Mouse (Mus musculus): ENCODE results near the gene Klk1b11. TPM values are rescaled to one million over a fixed set of nuclear protein-coding genes. Genes with fewer than 3 reads are reported as not detected.

Gene Klk1b11
- polyA plus RNA-seq, 1 experiment = not detected

- TF ChIP-seq CTCF (IDR thresholded peaks at IDR 0.05; ENCODE audit: extremely low read depth, insufficient read depth, low read length) (no peak), POLR2A (IDR thresholded peaks at IDR 0.05; ENCODE audit: extremely low read depth, insufficient read depth, low read length) (no peak)
- H3K4me1 ChIP-seq (ENCODE audit: control insufficient read depth, insufficient read depth, low read length) = no peaks in the 10 kb centered on the region
- H3K27ac ChIP-seq (ENCODE audit: insufficient read depth, low read length) = no peak overlapping the region
- no peak overlapping the region for H3K4me3 ChIP-seq (ENCODE audit: insufficient read depth, low read length)
Observed at GRCm38 (mm10) chr7:44015071-44015470, 19.4 kb downstream of the Klk1b11 start.

Other genes starting within 250 kb of the Klk1b11 start
- not detected in 2 replicates for gene Klk12, start 227.0 kb upstream of the Klk1b11 start, polyA plus RNA-seq (2012; rRNA removed)
- not detected in 2 replicates for gene Klk11, start 221.3 kb upstream of the Klk1b11 start, polyA plus RNA-seq (2012; rRNA removed)
- 0.27 and 0.32 TPM in 2 replicates for gene Klk10, start 214.8 kb upstream of the Klk1b11 start, polyA plus RNA-seq (2012; rRNA removed)
- 0.11 TPM in 1 of 2 replicates, not detected in the other for gene Klk9, start 204.0 kb upstream of the Klk1b11 start, polyA plus RNA-seq (2012; rRNA removed)
- 3.1 and 7.6 TPM in 2 replicates for gene Klk8, start 198.3 kb upstream of the Klk1b11 start, polyA plus RNA-seq (2012; rRNA removed)
- gene Klk7, start 184.6 kb upstream of the Klk1b11 start, polyA plus RNA-seq (2012; rRNA removed) = 0.11 TPM in 1 of 2 replicates, not detected in the other
- 4.9 and 11.6 TPM in 2 replicates for gene Klk6, start 171.4 kb upstream of the Klk1b11 start, polyA plus RNA-seq (2012; rRNA removed)
- not detected in 2 replicates for gene Klk5, start 153.9 kb upstream of the Klk1b11 start, polyA plus RNA-seq (2012; rRNA removed)
- gene Klk4, start 114.7 kb upstream of the Klk1b11 start, polyA plus RNA-seq (2012; rRNA removed) = not detected in 2 replicates
- not detected in 2 replicates for gene Klk15, start 62.1 kb upstream of the Klk1b11 start, polyA plus RNA-seq (2012; rRNA removed)
- not detected in 2 replicates for gene Klk1b8, start 45.2 kb upstream of the Klk1b11 start, polyA plus RNA-seq (2012; rRNA removed)
- gene Klk1b1, start 29.1 kb upstream of the Klk1b11 start, polyA plus RNA-seq (2012; rRNA removed) = not detected in 2 replicates
- gene Klk1b9, start 19.8 kb upstream of the Klk1b11 start, polyA plus RNA-seq (2012; rRNA removed) = not detected in 2 replicates
- not detected in 2 replicates for gene Klk1b26, start 16.3 kb downstream of the Klk1b11 start, polyA plus RNA-seq (2012; rRNA removed)
- not detected in 2 replicates for gene Klk1b27, start 56.4 kb downstream of the Klk1b11 start, polyA plus RNA-seq (2012; rRNA removed)
- gene Klk1b21, start 106.5 kb downstream of the Klk1b11 start, polyA plus RNA-seq (2012; rRNA removed) = not detected in 2 replicates
- gene Klk1b22, start 116.8 kb downstream of the Klk1b11 start, polyA plus RNA-seq (2012; rRNA removed) = not detected in 2 replicates
- gene Klk1b16, start 140.9 kb downstream of the Klk1b11 start, polyA plus RNA-seq (2012; rRNA removed) = not detected in 2 replicates
- not detected in 2 replicates for gene Klk1b24, start 192.4 kb downstream of the Klk1b11 start, polyA plus RNA-seq (2012; rRNA removed)
- 0.13 and 0.15 TPM in 2 replicates for gene Klk1b3, start 202.3 kb downstream of the Klk1b11 start, polyA plus RNA-seq (2012; rRNA removed)
- not detected in 2 replicates for gene Klk1b4, start 211.6 kb downstream of the Klk1b11 start, polyA plus RNA-seq (2012; rRNA removed)
- not detected in 2 replicates for gene Klk1b5, start 220.1 kb downstream of the Klk1b11 start, polyA plus RNA-seq (2012; rRNA removed)
- gene Klk1, start 229.5 kb downstream of the Klk1b11 start, polyA plus RNA-seq (2012; rRNA removed) = not detected in 2 replicates
- not detected in 2 replicates for gene Gm36864, start 240.3 kb downstream of the Klk1b11 start, polyA plus RNA-seq (2012; rRNA removed)

Data from cortical plate, adult 2 months (tissue).